Mouse (Mus musculus): ENCODE measurements around the gene Setdb1. TPM values are rescaled to one million over a fixed set of nuclear protein-coding genes. Genes with fewer than 3 reads are reported as not detected.

Gene Setdb1
- total RNA-seq, 2 experiments from 2014 or later = 16.2 to 18.2 TPM

DNA sequence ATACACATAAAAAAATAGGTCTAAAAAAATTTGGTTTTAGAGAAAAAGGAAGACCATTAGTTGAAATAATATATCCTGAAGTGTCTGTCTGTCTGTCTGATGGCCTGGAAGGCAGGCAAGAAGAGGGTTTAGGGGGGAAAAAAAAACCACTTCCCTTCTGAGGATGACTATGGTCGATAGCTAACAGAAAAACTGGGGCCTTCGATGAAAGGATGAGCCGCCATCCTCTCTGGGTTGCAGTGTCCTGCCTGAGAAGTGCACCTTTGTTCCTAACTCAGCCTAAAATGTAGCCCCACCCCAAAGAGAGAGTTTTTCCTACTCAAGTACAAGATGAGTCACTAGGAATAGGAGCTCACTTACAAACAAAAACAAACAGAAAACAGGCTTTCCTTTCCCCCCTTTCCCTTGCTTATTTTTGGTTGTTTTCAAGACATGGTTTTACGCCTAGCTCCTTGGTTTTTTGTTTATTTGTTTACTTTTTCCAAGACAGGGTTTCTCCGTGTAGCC is 80.5 kb downstream of the Setdb1 start:
- intact Hi-C loops (cut with DNase I) = no loop called here
- no peak for DNase-seq

DNA sequence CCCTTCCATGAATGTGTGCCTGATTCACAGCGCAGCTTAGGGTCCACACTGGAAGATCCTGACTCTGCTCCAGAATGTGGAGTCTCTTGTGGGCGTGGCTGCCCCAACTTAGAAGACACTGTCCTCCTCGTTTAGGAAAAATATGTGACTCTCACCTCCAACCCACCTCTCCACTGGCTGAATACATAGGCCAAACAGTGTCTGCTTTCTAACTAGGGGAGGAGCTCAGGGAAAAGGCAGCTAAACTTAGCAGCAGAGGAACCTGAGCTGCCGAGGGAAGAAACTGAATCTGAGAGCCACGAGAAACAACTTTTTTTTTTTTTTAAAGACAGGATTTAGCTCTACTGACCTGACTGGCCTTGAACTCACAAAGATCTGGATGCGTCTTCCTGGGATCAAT is 81.8 kb downstream of the Setdb1 start:
- intact Hi-C loops (cut with DNase I) = no loop called here
- no peak for DNase-seq

DNA sequence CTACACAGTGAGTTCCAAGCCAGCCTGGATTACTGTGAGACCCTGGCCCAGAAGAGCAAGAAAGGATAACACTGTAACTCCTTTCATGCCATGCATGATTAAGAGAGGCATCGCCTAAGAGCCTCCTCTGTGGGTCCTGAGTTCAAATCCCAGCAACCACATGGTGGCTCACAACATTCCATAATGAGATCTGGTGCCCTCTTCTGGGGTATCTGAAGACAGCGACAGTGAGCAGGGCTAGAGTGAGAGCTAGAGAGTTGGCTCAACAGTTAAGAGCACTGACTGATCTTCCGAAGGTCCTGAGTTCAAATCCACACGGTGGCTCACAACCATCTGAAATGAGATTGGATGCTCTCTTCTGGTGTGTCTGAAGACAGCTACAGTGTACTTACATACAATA is 82.5 kb downstream of the Setdb1 start:
- intact Hi-C loops (cut with DNase I) = no loop called here
- DNase-seq = no peak

Other genes with a start within 250 kb of the Setdb1 start
- 10 to 100 TPM; 39.0 to 53.0 TPM for gene Vps72, start 246.2 kb downstream of the Setdb1 start, total RNA-seq (2021)
- 1 to 10 TPM; 9.6 to 9.9 TPM for gene Tmod4, start 232.7 kb downstream of the Setdb1 start, total RNA-seq (2021)
- 10 to 100 TPM; 28.9 to 34.9 TPM for gene Scnm1, start 223.2 kb downstream of the Setdb1 start, total RNA-seq (2021)
- 1 to 10 TPM; 8.0 to 8.6 TPM for gene Lysmd1, start 223.1 kb downstream of the Setdb1 start, total RNA-seq (2021)
- gene Tnfaip8l2, start 214.8 kb downstream of the Setdb1 start, total RNA-seq (2021) = 1 to 10 TPM; 1.7 to 1.8 TPM
- gene Sema6c, start 196.7 kb downstream of the Setdb1 start, total RNA-seq (2021) = 10 to 100 TPM in 1 of 2 experiments, 1 to 10 TPM in 1; 7.9 to 10.2 TPM
- 10 to 100 TPM; 14.0 to 17.1 TPM for gene Gabpb2, start 139.3 kb downstream of the Setdb1 start, total RNA-seq (2021)
- gene Cdc42se1, start 128.5 kb downstream of the Setdb1 start, total RNA-seq (2021) = 10 to 100 TPM; 40.4 to 41.3 TPM
- 1 to 10 TPM; 6.4 to 8.9 TPM for gene Mllt11, start 125.0 kb downstream of the Setdb1 start, total RNA-seq (2021)
- gene Gm128, start 115.6 kb downstream of the Setdb1 start, total RNA-seq (2021) = under 1 TPM in 1 of 2 experiments, not detected in 1; 0.12 TPM
- gene Bnipl, start 106.0 kb downstream of the Setdb1 start, total RNA-seq (2021) = not detected
- gene Mindy1, start 75.9 kb downstream of the Setdb1 start, total RNA-seq (2021) = 10 to 100 TPM; 27.7 TPM
- gene Prune1, start 75.1 kb downstream of the Setdb1 start, total RNA-seq (2021) = 10 to 100 TPM; 28.8 to 35.2 TPM
- gene Anxa9, start 50.0 kb downstream of the Setdb1 start, total RNA-seq (2021) = under 1 TPM; 0.37 to 0.38 TPM
- gene Cers2, start 42.4 kb downstream of the Setdb1 start, total RNA-seq (2021) = 10 to 100 TPM; 58.4 to 65.6 TPM
- gene 4930558C23Rik, start 45.6 kb upstream of the Setdb1 start, total RNA-seq (2021) = not detected
- gene Arnt, start 77.2 kb upstream of the Setdb1 start, total RNA-seq (2021) = 10 to 100 TPM; 53.0 to 56.1 TPM
- 10 to 100 TPM; 17.5 to 17.9 TPM for gene Ctsk, start 142.1 kb upstream of the Setdb1 start, total RNA-seq (2021)
- gene Ctss, start 169.6 kb upstream of the Setdb1 start, total RNA-seq (2021) = 1 to 10 TPM; 8.1 to 9.0 TPM
- gene Hormad1, start 202.5 kb upstream of the Setdb1 start, total RNA-seq (2021) = not detected
- 10 to 100 TPM; 20.1 to 23.0 TPM for gene Golph3l, start 231.7 kb upstream of the Setdb1 start, total RNA-seq (2021)

Data from heart, postnatal 10 days (tissue).